Mouse (Mus musculus) limb, embryonic 14.5 days (tissue): ENCODE measurements around the gene Treml4. TPM values are rescaled to one million over a fixed set of nuclear protein-coding genes. Genes with fewer than 3 reads are reported as not detected.

Experiments
- ATAC-seq: fragments of 200-750 bp; cut with Nextera tagmentation; 2 replicates; pipeline ENCODE4 v1.8.0; 2017; ENCODE audit warnings: low read depth, moderate number of reproducible peaks, moderate TSS enrichment; ENCODE audit not compliant: low FRiP score
- DNase-seq: peaks from one replicate; pipeline ENCODE4 v3.0.0-alpha.2; 2015; ENCODE audit warnings: low spot score
- H3K27ac ChIP-seq: fragments of 300-500 bp; sonication (generic); replicated peaks from 2 replicates; pipeline ENCODE4 v1.5.1; 2014; ENCODE audit warnings: low read depth, mild to moderate bottlenecking, low read length, moderate library complexity, mixed read lengths
- H3K27me3 ChIP-seq: fragments of 300-500 bp; sonication (generic); 2 replicates; pipeline ENCODE4 v1.6.1; 2014; ENCODE audit warnings: low read length, mixed read lengths; ENCODE audit not compliant: control insufficient read depth, insufficient read depth
- H3K36me3 ChIP-seq: fragments of 300-500 bp; sonication (generic); 2 replicates; pipeline ENCODE4 v1.6.1; 2014; ENCODE audit warnings: mild to moderate bottlenecking, low read length, moderate library complexity, mixed read lengths; ENCODE audit not compliant: control insufficient read depth, insufficient read depth
- H3K4me1 ChIP-seq: fragments of 300-500 bp; sonication (generic); 2 replicates; pipeline ENCODE4 v1.6.1; 2014; ENCODE audit warnings: antibody characterized with exemption, low read length, mixed read lengths; ENCODE audit not compliant: control insufficient read depth, insufficient read depth
- H3K4me2 ChIP-seq: fragments of 300-500 bp; sonication (generic); replicated peaks from 2 replicates; pipeline ENCODE4 v1.6.1; 2014; ENCODE audit warnings: low read depth, mild to moderate bottlenecking, low read length, moderate library complexity; ENCODE audit not compliant: severe bottlenecking
- H3K4me3 ChIP-seq: fragments of 300-500 bp; sonication (generic); replicated peaks from 2 replicates; pipeline ENCODE4 v1.5.1; 2014; ENCODE audit warnings: low read length
- H3K9ac ChIP-seq: fragments of 300-500 bp; sonication (generic); 2 replicates; pipeline ENCODE4 v1.6.1; 2014; ENCODE audit warnings: mild to moderate bottlenecking, low read depth, low read length, moderate library complexity; ENCODE audit not compliant: severe bottlenecking
- H3K9me3 ChIP-seq: fragments of 300-500 bp; sonication (generic); 2 replicates; pipeline ENCODE4 v1.6.1; 2016; ENCODE audit warnings: low read length; ENCODE audit not compliant: control insufficient read depth
- POLR2A ChIP-seq: fragments of 200-500 bp; IDR thresholded peaks from 2 replicates; pipeline ENCODE4 v1.8.0; 2012; ENCODE audit warnings: inconsistent platforms, mild to moderate bottlenecking, moderate library complexity, borderline replicate concordance; ENCODE audit not compliant: insufficient read depth, insufficient read length; ENCODE audit errors: extremely low read depth
- WGBS: fragments of 180-500 bp; shearing (Covaris S2); extraction: QIAGEN DNeasy Blood & Tissue Kit; methylation state at CpG from one replicate; pipeline ENCODE4 v1.1.7; 2014; 5-methylcytosine and 5-hydroxymethylcytosine counted together
- polyA plus RNA-seq, 2 experiments: library from polyadenylated mRNA; depleted of rRNA in 1 of 2; stranded (reverse) in 1 of 2; unstranded in 1 of 2; fragments of >200 nt; fragmentation: Nextera tagmentation in 1 of 2; extraction: Ambion mirVana in 1 of 2; gene quantifications; 2 replicates each; pipeline versions ENCODE4 v1.2.1 to v1.2.3; 2012 to 2014

Treml4 gene
- polyA plus RNA-seq, 2 experiments, result 0.13 to 0.32 TPM

- Histone ChIP-seq H3K4me2 (no peak overlapping the region), H3K4me1 (no peaks in the 10 kb centered on the region), H3K27ac (no peak overlapping the region), H3K36me3 (no peaks in the 10 kb centered on the region), H3K9me3 (no peaks in the 10 kb centered on the region; the same call in 1 of the 2 replicates), H3K27me3 (no peaks in the 10 kb centered on the region), H3K9ac (no peak overlapping the region), H3K4me3 (no peak overlapping the region)
- ATAC-seq, result no peak
- 85% methylated on average over 7 of the region's 7 CpGs for WGBS
- DNase-seq, result no peak
- TF ChIP-seq POLR2A, result no peak
Measured at GRCm38 (mm10) chr17:48250631-48251030, 13.5 kb upstream of the Treml4 start.

DNA sequence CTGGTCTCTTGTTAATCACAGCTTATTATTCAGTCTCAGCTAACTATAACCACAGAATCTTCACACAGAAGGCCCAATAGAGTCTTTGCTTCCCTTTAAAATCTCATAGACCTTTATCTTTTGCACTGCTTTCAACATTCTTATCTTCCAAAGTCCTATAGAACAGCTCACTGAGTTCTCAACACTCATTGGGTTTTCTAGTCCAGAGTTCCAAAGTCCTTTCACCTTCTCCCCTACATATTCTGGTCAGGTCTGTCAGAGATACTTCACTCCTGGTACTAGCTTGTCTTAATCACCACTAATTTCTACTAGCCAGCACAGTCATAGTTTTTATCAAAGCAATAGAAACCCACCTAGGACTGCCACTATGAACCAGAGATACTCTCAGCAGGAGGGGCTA is 7.5 kb upstream of the Treml4 start:
- no peaks in the 10 kb centered on the region for H3K36me3 ChIP-seq
- no peaks in the 10 kb centered on the region for H3K27me3 ChIP-seq
- H3K27ac ChIP-seq, result no peak overlapping the region
- no peak overlapping the region for H3K4me3 ChIP-seq
- no peak for DNase-seq
- no peaks in the 10 kb centered on the region for H3K4me1 ChIP-seq
- TF ChIP-seq POLR2A, result no peak
- peaks cover 10% of the 10 kb centered on the region; the same call in 1 of the 2 replicates for H3K9me3 ChIP-seq
- H3K4me2 ChIP-seq, result no peak overlapping the region
- no peak overlapping the region for H3K9ac ChIP-seq
- ATAC-seq, result no peak

DNA sequence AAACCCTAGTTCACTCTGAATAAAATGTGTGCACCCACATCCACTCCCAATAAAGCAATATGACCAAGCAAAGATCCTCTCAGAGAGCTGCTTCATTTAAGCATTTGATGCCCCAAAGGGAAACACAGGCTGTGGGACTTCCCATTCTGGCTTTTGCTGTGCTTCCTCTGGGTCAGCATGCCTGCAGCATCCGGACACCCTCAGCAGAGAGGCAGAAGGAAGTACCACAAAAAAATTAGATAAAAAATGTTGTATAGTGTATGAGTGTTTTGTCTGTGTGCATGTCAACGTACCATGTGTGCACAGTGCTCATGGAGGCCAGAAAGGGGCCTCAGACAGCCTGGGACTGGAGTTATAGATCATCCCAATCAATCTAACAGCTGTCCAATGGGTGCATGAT is 2.2 kb upstream of the Treml4 start:
- Histone ChIP-seq H3K4me2 (no peak overlapping the region), H3K36me3 (no peaks in the 10 kb centered on the region), H3K4me3 (no peak overlapping the region), H3K27ac (no peak overlapping the region), H3K4me1 (no peaks in the 10 kb centered on the region), H3K9me3 (peaks cover 10% of the 10 kb centered on the region; the same call in 1 of the 2 replicates), H3K27me3 (no peaks in the 10 kb centered on the region), H3K9ac (no peak overlapping the region)
- TF ChIP-seq POLR2A, result no peak
- WGBS, result 71% methylated on average over 2 of the region's 2 CpGs
- DNase-seq (no peak), ATAC-seq (no peak)

DNA sequence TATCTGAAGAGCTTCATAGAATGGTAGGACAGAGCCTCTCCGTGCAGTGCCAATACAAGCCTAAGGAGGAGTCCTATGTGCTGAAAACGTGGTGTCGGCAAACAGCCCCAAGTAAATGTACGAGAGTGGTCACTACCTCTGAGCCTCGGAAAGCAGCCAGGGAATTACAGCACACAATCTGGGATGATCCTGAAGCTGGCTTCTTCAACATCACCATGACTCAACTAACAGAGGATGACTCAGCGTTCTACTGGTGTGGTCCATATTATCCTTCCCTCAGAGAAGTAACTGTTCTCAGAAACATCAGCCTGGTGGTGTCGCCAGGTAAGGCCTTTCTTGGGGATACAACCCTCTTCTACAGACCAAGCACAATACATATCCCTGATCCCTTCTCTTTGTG is 567 bp downstream of the Treml4 start:
- Histone ChIP-seq H3K27ac (no peak overlapping the region), H3K9me3 (peaks cover 1% of the 10 kb centered on the region; the same call in 1 of the 2 replicates), H3K4me2 (no peak overlapping the region), H3K27me3 (no peaks in the 10 kb centered on the region), H3K4me3 (no peak overlapping the region), H3K9ac (no peak overlapping the region), H3K4me1 (no peaks in the 10 kb centered on the region), H3K36me3 (no peaks in the 10 kb centered on the region)
- no peak for DNase-seq
- TF ChIP-seq POLR2A, result no peak
- 87% methylated on average over 7 of the region's 7 CpGs for WGBS
- ATAC-seq, result no peak

DNA sequence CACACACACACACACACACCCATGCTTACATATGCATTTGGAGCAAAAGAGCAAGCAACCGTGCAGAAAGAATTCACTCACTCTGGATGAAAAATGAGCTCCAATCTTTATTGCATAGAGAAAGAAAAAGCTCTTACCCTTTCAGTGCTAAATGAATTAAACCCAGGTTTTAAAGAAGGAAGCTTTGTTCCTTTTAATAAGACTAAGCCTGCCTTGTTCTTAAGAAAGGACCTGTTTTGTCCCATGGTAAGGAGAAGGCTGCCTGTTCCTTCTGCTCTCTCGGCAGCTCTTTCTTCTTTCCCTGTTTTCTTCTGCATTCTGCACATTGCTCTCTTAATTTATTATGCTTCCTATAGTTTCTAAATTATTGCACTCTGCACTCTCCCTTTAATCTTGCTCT is 2.0 kb downstream of the Treml4 start:
- no peak for TF ChIP-seq POLR2A
- ATAC-seq (no peak), DNase-seq (no peak)
- no peak overlapping the region for H3K4me3 ChIP-seq
- H3K9me3 ChIP-seq, result no peaks in the 10 kb centered on the region
- no peak overlapping the region for H3K4me2 ChIP-seq
- H3K27ac ChIP-seq, result no peak overlapping the region
- no peak overlapping the region for H3K9ac ChIP-seq
- no peaks in the 10 kb centered on the region for H3K4me1 ChIP-seq
- no peaks in the 10 kb centered on the region for H3K36me3 ChIP-seq
- 8% methylated on average over 2 of the region's 2 CpGs for WGBS
- no peaks in the 10 kb centered on the region for H3K27me3 ChIP-seq
